Mouse (Mus musculus) G1E (cell line): Measurements from ENCODE around the gene Hes7.

Experiments
- CTCF ChIP-seq: IDR thresholded peaks from 2 replicates; pipeline ENCODE4 v1.5.1; 2012; ENCODE audit warnings: low read depth, low read length, inconsistent platforms, mixed read lengths
- GATA1 ChIP-seq: IDR thresholded peaks from 2 replicates; pipeline ENCODE4 v1.6.1; 2012; ENCODE audit warnings: borderline replicate concordance, low read length, inconsistent platforms, mixed read lengths
- POLR2AphosphoS5 ChIP-seq: IDR thresholded peaks from 2 replicates; pipeline ENCODE4 v1.6.1; 2012; ENCODE audit warnings: low read depth, low read length, inconsistent platforms; ENCODE audit not compliant: insufficient replicate concordance
- TAL1 ChIP-seq: conservative IDR thresholded peaks from 2 replicates; pipeline ENCODE4 v1.6.1; 2012; ENCODE audit warnings: low read depth, low read length, inconsistent platforms, mixed read lengths

- no peak for TF ChIP-seq CTCF
- no peak for TF ChIP-seq GATA1
- TF ChIP-seq POLR2AphosphoS5, result no peak
- TF ChIP-seq TAL1, result no peak
These were observed 14.4 kb upstream of the Hes7 start for GRCm38 (mm10) chr11:69105796-69106195.
